ENCODE assay signal across 29 mouse cellular contexts in the genomic region with DNA sequence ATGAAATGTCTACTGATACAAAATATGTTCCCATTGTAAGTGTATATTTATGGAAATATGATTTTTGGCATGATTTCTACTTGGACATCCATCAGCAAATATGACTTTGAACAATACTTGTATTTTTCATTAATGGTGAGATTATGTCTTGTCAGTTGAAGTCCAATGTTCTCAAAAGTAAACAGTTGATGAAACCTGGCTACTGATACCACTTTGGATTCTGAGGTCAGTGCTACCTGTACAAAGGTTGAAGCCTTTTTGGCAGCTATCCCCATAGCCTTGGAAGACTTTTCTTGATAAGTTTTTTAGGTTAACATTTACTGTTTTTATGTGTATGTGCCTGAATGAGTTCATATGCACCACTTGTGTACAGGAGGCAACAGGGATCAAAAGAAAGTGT. TPM values are rescaled to one million over a fixed set of nuclear protein-coding genes. Genes with fewer than 3 reads are reported as not detected.
"Had no signal": no experiment of that assay in that cellular context is flagged by ENCODE, and none has a peak within 500 bp of the region (broad histone marks: within the 10 kb centered on the region; RNA-seq: fewer than 3 reads in every experiment).

Gene Mup2, minus strand, starts transcription at position 101 of the 400 bp plus-strand sequence.

RNA-seq across cellular contexts. Expression of gene Mup2, which starts in this region (rescaled TPM):
- total RNA-seq: common myeloid progenitor, adult 5-6 weeks; forebrain, postnatal 0 days; gastrocnemius, adult 18-20 months; gastrocnemius, adult 2 months; gastrocnemius, postnatal 10 days; gastrocnemius, postnatal 14 days; gastrocnemius, postnatal 36 days; gastrocnemius, postnatal 4 days; granulocyte monocyte progenitor cell, adult 5-6 weeks; heart, adult 18-20 months; heart, adult 2 months; heart, adult 8-10 months had no signal
- polyA plus RNA-seq: cortical plate, adult 2 months; embryonic facial prominence, embryonic 10.5 days; embryonic facial prominence, embryonic 11.5 days; embryonic facial prominence, embryonic 12.5 days; embryonic facial prominence, embryonic 13.5 days; embryonic facial prominence, embryonic 14.5 days; embryonic facial prominence, embryonic 15.5 days; erythroblast, embryonic 14.5 days; forebrain, embryonic 10.5 days; forebrain, embryonic 11.5 days; forebrain, embryonic 12.5 days; forebrain, embryonic 13.5 days; forebrain, embryonic 14.5 days; forebrain, embryonic 15.5 days; forebrain, embryonic 16.5 days; forebrain, postnatal 0 days; frontal cortex, adult 2 months; gonadal fat pad, adult 2 months; heart, adult 2 months had no signal
